Mouse (Mus musculus) hindbrain, embryonic 15.5 days (tissue): ENCODE measurements around the gene Chmp6. TPM values are rescaled to one million over a fixed set of nuclear protein-coding genes. Genes with fewer than 3 reads are reported as not detected.

Source experiments
- ATAC-seq: fragments of 200-750 bp; cut with Nextera tagmentation; 2 replicates; pipeline ENCODE4 v1.8.0; 2017; ENCODE audit warnings: low read depth, moderate number of reproducible peaks, moderate TSS enrichment; ENCODE audit not compliant: low FRiP score
- H3K27ac ChIP-seq: fragments of 300-500 bp; sonication (generic); replicated peaks from 2 replicates; pipeline ENCODE4 v1.5.1; 2015; ENCODE audit warnings: mild to moderate bottlenecking, inconsistent platforms
- H3K27me3 ChIP-seq: fragments of 300-500 bp; sonication (generic); 2 replicates; pipeline ENCODE4 v1.6.1; 2015; ENCODE audit warnings: control low read depth, inconsistent platforms
- H3K36me3 ChIP-seq: fragments of 300-500 bp; sonication (generic); 2 replicates; pipeline ENCODE4 v1.6.1; 2015; ENCODE audit warnings: control low read depth, inconsistent platforms
- H3K4me1 ChIP-seq: fragments of 300-500 bp; sonication (generic); replicated peaks from 2 replicates; pipeline ENCODE4 v1.6.1; 2015; ENCODE audit warnings: control low read depth, inconsistent platforms
- H3K4me2 ChIP-seq: fragments of 300-500 bp; sonication (generic); 2 replicates; pipeline ENCODE4 v1.6.1; 2015; ENCODE audit warnings: moderate library complexity, mild to moderate bottlenecking, inconsistent platforms
- H3K4me3 ChIP-seq: fragments of 300-500 bp; sonication (generic); 2 replicates; pipeline ENCODE4 v1.5.1; 2015; ENCODE audit warnings: mild to moderate bottlenecking, inconsistent platforms
- H3K9ac ChIP-seq: fragments of 300-500 bp; sonication (generic); 2 replicates; pipeline ENCODE4 v1.6.1; 2015; ENCODE audit warnings: inconsistent platforms
- H3K9me3 ChIP-seq: fragments of 300-500 bp; sonication (generic); 2 replicates; pipeline ENCODE4 v1.6.1; 2016; ENCODE audit warnings: control low read depth, inconsistent platforms
- WGBS: fragments of 180-500 bp; shearing (Covaris S2); methylation state at CpG from one replicate; pipeline ENCODE4 v1.1.7; 2015; 5-methylcytosine and 5-hydroxymethylcytosine counted together
- polyA plus RNA-seq: library from polyadenylated mRNA; unstranded; fragments of >200 nt; fragmentation: Nextera tagmentation; extraction: Ambion mirVana; gene quantifications from 2 replicates; pipeline ENCODE4 v1.2.1, GENCODE M21; 2015

Gene Chmp6
- polyA plus RNA-seq, 1 experiment from 2014 or later: 109 TPM

- ATAC-seq: no peak
- H3K9ac ChIP-seq: no peak overlapping the region
- H3K4me2 ChIP-seq: no peak overlapping the region
- H3K27ac ChIP-seq: no peak overlapping the region
- H3K4me1 ChIP-seq: peaks cover 32% of the 10 kb centered on the region
- H3K27me3 ChIP-seq: no peaks in the 10 kb centered on the region
- H3K9me3 ChIP-seq: no peaks in the 10 kb centered on the region
- no peaks in the 10 kb centered on the region for H3K36me3 ChIP-seq
- 64% methylated on average over 8 of the region's 8 CpGs for WGBS
- no peak overlapping the region for H3K4me3 ChIP-seq
Measured at GRCm38 (mm10) chr11:119967401-119967800, 54.2 kb downstream of the Chmp6 start.

- H3K27ac ChIP-seq: no peak overlapping the region
- no peak overlapping the region for H3K4me3 ChIP-seq
- no peaks in the 10 kb centered on the region for H3K36me3 ChIP-seq
- no peak overlapping the region for H3K4me2 ChIP-seq
- H3K27me3 ChIP-seq: no peaks in the 10 kb centered on the region
- H3K4me1 ChIP-seq: peaks cover 32% of the 10 kb centered on the region
- H3K9ac ChIP-seq: no peak overlapping the region
- H3K9me3 ChIP-seq: no peaks in the 10 kb centered on the region
- no peak for ATAC-seq
- 96% methylated on average over 2 of the region's 2 CpGs for WGBS
Measured at GRCm38 (mm10) chr11:119967892-119968291, 54.7 kb downstream of the Chmp6 start.

Other genes with a start within 250 kb of the Chmp6 start
- gene Baiap2, start 29.3 kb downstream of the Chmp6 start, polyA plus RNA-seq: 16.8 and 20.1 TPM in 2 replicates
- gene Aatk, start 133.7 kb downstream of the Chmp6 start, polyA plus RNA-seq: 45.7 and 47.5 TPM in 2 replicates
- 31.0 and 32.9 TPM in 2 replicates for gene Cep131, start 173.4 kb downstream of the Chmp6 start, polyA plus RNA-seq
- 22.0 and 25.5 TPM in 2 replicates for gene Tepsin, start 185.3 kb downstream of the Chmp6 start, polyA plus RNA-seq
- gene Ndufaf8, start 185.5 kb downstream of the Chmp6 start, polyA plus RNA-seq: 56.4 and 57.9 TPM in 2 replicates
- 112 and 116 TPM in 2 replicates for gene Slc38a10, start 237.9 kb downstream of the Chmp6 start, polyA plus RNA-seq